Mouse (Mus musculus) liver, embryonic 15.5 days (tissue): ENCODE data around the gene Sept9. TPM values are rescaled to one million over a fixed set of nuclear protein-coding genes. Genes with fewer than 3 reads are reported as not detected.

Experiments used
- ATAC-seq: fragments of 200-750 bp; cut with Nextera tagmentation; 2 replicates; pipeline ENCODE4 v1.8.0; 2017; ENCODE audit warnings: moderate number of reproducible peaks, mild to moderate bottlenecking, moderate library complexity; ENCODE audit not compliant: insufficient read depth
- H3K27ac ChIP-seq: fragments of 300-500 bp; sonication (generic); replicated peaks from 2 replicates; pipeline ENCODE4 v1.5.1; 2015; ENCODE audit warnings: mild to moderate bottlenecking, inconsistent platforms
- H3K27me3 ChIP-seq: fragments of 300-500 bp; sonication (generic); 2 replicates; pipeline ENCODE4 v1.6.1; 2015; ENCODE audit warnings: mild to moderate bottlenecking, inconsistent platforms
- H3K36me3 ChIP-seq: fragments of 300-500 bp; sonication (generic); replicated peaks from 2 replicates; pipeline ENCODE4 v1.6.1; 2015; ENCODE audit warnings: moderate library complexity, mild to moderate bottlenecking, inconsistent platforms
- H3K4me1 ChIP-seq: fragments of 300-500 bp; sonication (generic); replicated peaks from 2 replicates; pipeline ENCODE4 v1.6.1; 2015; ENCODE audit warnings: inconsistent platforms
- H3K4me2 ChIP-seq: fragments of 300-500 bp; sonication (generic); 2 replicates; pipeline ENCODE4 v1.6.1; 2015; ENCODE audit warnings: moderate library complexity, mild to moderate bottlenecking, inconsistent platforms
- H3K4me3 ChIP-seq: fragments of 300-500 bp; sonication (generic); replicated peaks from 2 replicates; pipeline ENCODE4 v1.5.1; 2015; ENCODE audit warnings: mild to moderate bottlenecking, inconsistent platforms
- H3K9ac ChIP-seq: fragments of 300-500 bp; sonication (generic); 2 replicates; pipeline ENCODE4 v1.6.1; 2015; ENCODE audit warnings: moderate library complexity, mild to moderate bottlenecking, inconsistent platforms
- H3K9me3 ChIP-seq: fragments of 300-500 bp; sonication (generic); replicated peaks from 2 replicates; pipeline ENCODE4 v1.6.1; 2016; ENCODE audit warnings: inconsistent platforms
- WGBS: fragments of 180-500 bp; shearing (Covaris S2); methylation state at CpG from one replicate; pipeline ENCODE4 v1.1.7; 2015; ENCODE audit warnings: mixed read lengths; ENCODE audit not compliant: insufficient replicate concordance; 5-methylcytosine and 5-hydroxymethylcytosine counted together
- polyA plus RNA-seq: library from polyadenylated mRNA; unstranded; fragments of >200 nt; fragmentation: Nextera tagmentation; extraction: Ambion mirVana; gene quantifications from 2 replicates; pipeline ENCODE4 v1.2.1, GENCODE M21; 2015

Sept9 gene
- polyA plus RNA-seq: 41.0 and 41.9 TPM in 2 replicates

DNA sequence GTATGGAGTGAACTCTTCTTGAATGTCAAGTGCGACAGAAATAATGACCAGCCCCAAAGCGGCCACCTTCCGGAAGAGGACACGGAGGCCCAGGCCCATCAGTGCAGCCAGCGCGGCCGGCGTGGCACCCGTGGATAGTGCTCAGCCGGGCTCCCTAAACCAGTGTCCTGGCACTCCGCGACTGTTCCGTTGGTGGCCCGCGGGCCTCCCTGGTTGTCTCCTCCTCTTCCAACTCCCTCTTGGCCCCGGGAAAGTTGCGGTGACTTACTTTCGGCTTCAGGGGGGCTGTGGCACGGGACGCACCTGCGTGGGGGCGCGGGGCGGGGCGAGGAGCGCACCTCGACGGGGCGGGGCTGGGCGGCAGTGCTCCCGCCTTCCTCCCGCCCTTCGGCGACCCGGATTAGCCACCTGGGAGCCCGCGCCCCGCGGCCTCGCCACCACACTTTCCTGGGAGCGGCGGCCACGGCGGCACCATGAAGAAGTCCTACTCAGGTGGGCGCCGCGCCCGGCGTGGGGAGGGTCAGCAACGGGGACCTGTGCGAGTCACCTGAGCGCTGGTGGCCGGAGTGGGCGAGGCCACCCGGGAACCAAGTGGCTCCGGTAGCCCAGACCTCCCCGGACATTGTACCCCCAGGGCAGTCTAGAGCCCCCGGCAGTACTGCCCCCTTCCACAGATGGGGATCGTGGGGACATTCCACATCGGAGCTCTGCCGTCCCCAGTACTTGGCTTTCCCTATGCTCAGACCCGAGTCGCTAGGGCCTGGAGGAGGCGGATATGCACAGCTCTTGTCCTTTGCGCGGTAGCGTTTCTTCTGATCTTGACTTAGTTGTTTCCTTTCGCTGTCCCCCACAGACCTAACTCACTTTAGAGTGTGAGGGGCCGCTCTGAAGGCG is at the start of gene Sept9:
Sept9 (plus strand) TSS at position 380 of the 894 bp plus-strand sequence.
- Histone ChIP-seq H3K4me2 (peak within 1 kb of the TSS; percentile 55), H3K9me3 (no peaks in the 10 kb centered on the region), H3K4me3 (peak within 1 kb of the TSS; percentile 54), H3K4me1 (peaks cover 29% of the 10 kb centered on the region), H3K27ac (0 out of 2 replicates have a peak within 1 kb of the TSS, but pooled peaks have one; percentile 38), H3K9ac (peak within 1 kb of the TSS; percentile 46; the same call in 1 of the 2 replicates), H3K36me3 (no peaks in the 10 kb centered on the region), H3K27me3 (peaks cover 45% of the 10 kb centered on the region)
- ATAC-seq: no peak
- 2% methylated on average over 70 of the region's 70 CpGs for WGBS

GRCm38 (mm10) chr11:117150467-117150966 is 48.9 kb upstream of the Sept9 start:
- H3K4me2 ChIP-seq: no peak overlapping the region
- H3K27ac ChIP-seq: no peak overlapping the region
- H3K9ac ChIP-seq: no peak overlapping the region
- no peak for ATAC-seq
- peaks cover 73% of the 10 kb centered on the region for H3K36me3 ChIP-seq
- no peak overlapping the region for H3K4me3 ChIP-seq
- H3K9me3 ChIP-seq: no peaks in the 10 kb centered on the region
- 60% methylated on average over 9 of the region's 9 CpGs for WGBS
- peaks cover 5% of the 10 kb centered on the region; the same call in 1 of the 2 replicates for H3K4me1 ChIP-seq
- H3K27me3 ChIP-seq: no peaks in the 10 kb centered on the region

- no peak overlapping the region for H3K4me2 ChIP-seq
These were observed 48.0 kb upstream of the Sept9 start for GRCm38 (mm10) chr11:117151461-117151860.

DNA sequence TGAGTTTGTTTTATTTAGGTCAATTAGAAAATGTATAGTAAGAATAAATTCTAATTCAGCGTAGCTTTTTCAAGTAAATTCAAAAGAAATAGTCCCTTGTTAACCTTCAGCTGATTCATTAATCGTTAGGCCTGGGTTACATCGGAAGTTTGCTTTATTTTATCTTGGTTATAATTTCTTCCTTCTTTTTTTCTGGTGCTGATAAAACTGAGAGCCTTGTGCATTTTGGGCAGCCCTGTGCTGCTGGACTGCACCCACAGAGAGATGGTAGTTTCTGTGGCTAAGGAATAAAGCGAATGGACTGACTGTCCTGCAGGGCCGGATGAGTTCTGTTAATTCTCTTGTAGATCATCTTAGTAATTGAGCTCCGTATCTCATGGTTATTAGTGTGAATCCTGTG is 46.9 kb upstream of the Sept9 start:
- Histone ChIP-seq H3K9ac (no peak overlapping the region), H3K4me3 (no peak overlapping the region), H3K36me3 (peaks cover 70% of the 10 kb centered on the region), H3K27me3 (no peaks in the 10 kb centered on the region), H3K27ac (no peak overlapping the region), H3K4me1 (no peaks in the 10 kb centered on the region; the same call in 1 of the 2 replicates), H3K4me2 (no peak overlapping the region), H3K9me3 (no peaks in the 10 kb centered on the region)
- ATAC-seq: no peak
- WGBS: 73% methylated on average over 6 of the region's 6 CpGs

More at GRCm38 (mm10) chr11:117151461-117151860, 48.0 kb upstream of the Sept9 start:
- H3K27ac ChIP-seq: no peak overlapping the region
- H3K4me3 ChIP-seq: no peak overlapping the region
- no peaks in the 10 kb centered on the region for H3K27me3 ChIP-seq
- peaks cover 73% of the 10 kb centered on the region for H3K36me3 ChIP-seq
- no peak overlapping the region for H3K9ac ChIP-seq
- peaks cover 5% of the 10 kb centered on the region; the same call in 1 of the 2 replicates for H3K4me1 ChIP-seq
- no peaks in the 10 kb centered on the region for H3K9me3 ChIP-seq
- ATAC-seq: no peak
- 86% methylated on average over 7 of the region's 7 CpGs for WGBS

GRCm38 (mm10) chr11:117153553-117153952 is 45.9 kb upstream of the Sept9 start:
- H3K27me3 ChIP-seq: no peaks in the 10 kb centered on the region
- H3K4me3 ChIP-seq: no peak overlapping the region
- WGBS: 75% methylated on average over 9 of the region's 9 CpGs
- no peak for ATAC-seq
- H3K9ac ChIP-seq: no peak overlapping the region
- no peak overlapping the region for H3K4me2 ChIP-seq
- no peaks in the 10 kb centered on the region for H3K9me3 ChIP-seq
- no peak overlapping the region for H3K27ac ChIP-seq
- H3K4me1 ChIP-seq: no peaks in the 10 kb centered on the region; the same call in 1 of the 2 replicates
- peaks cover 61% of the 10 kb centered on the region for H3K36me3 ChIP-seq

GRCm38 (mm10) chr11:117154088-117154815 is 45.2 kb upstream of the Sept9 start:
- 60% methylated on average over 7 of the region's 7 CpGs for WGBS
- Histone ChIP-seq H3K4me2 (no peak overlapping the region), H3K27ac (no peak overlapping the region)

GRCm38 (mm10) chr11:117156725-117157124 is 42.7 kb upstream of the Sept9 start:
- WGBS: 58% methylated on average over 15 of the region's 15 CpGs
- no peak overlapping the region for H3K27ac ChIP-seq
- H3K9me3 ChIP-seq: no peaks in the 10 kb centered on the region
- ATAC-seq: peak; percentile 40
- H3K9ac ChIP-seq: no peak overlapping the region
- peaks cover 32% of the 10 kb centered on the region for H3K36me3 ChIP-seq
- no peak overlapping the region for H3K4me2 ChIP-seq
- H3K4me1 ChIP-seq: no peaks in the 10 kb centered on the region; the same call in 1 of the 2 replicates
- no peak overlapping the region for H3K4me3 ChIP-seq
- no peaks in the 10 kb centered on the region for H3K27me3 ChIP-seq

More at GRCm38 (mm10) chr11:117154088-117154815, 45.2 kb upstream of the Sept9 start:
- peaks cover 57% of the 10 kb centered on the region for H3K36me3 ChIP-seq
- H3K9me3 ChIP-seq: no peaks in the 10 kb centered on the region
- H3K27me3 ChIP-seq: no peaks in the 10 kb centered on the region
- no peak for ATAC-seq
- no peak overlapping the region for H3K4me3 ChIP-seq
- no peaks in the 10 kb centered on the region; the same call in 1 of the 2 replicates for H3K4me1 ChIP-seq
- no peak overlapping the region for H3K9ac ChIP-seq

GRCm38 (mm10) chr11:117158343-117158742 is 41.1 kb upstream of the Sept9 start:
- ATAC-seq: no peak
- no peaks in the 10 kb centered on the region; the same call in 1 of the 2 replicates for H3K4me1 ChIP-seq
- H3K9ac ChIP-seq: no peak overlapping the region
- no peak overlapping the region for H3K27ac ChIP-seq
- 0 out of 2 replicates have a peak, but pooled peaks cover 3% of the 10 kb centered on the region for H3K27me3 ChIP-seq
- H3K36me3 ChIP-seq: peaks cover 31% of the 10 kb centered on the region
- WGBS: 84% methylated on average over 11 of the region's 11 CpGs
- H3K9me3 ChIP-seq: no peaks in the 10 kb centered on the region
- no peak overlapping the region for H3K4me2 ChIP-seq
- no peak overlapping the region for H3K4me3 ChIP-seq

DNA sequence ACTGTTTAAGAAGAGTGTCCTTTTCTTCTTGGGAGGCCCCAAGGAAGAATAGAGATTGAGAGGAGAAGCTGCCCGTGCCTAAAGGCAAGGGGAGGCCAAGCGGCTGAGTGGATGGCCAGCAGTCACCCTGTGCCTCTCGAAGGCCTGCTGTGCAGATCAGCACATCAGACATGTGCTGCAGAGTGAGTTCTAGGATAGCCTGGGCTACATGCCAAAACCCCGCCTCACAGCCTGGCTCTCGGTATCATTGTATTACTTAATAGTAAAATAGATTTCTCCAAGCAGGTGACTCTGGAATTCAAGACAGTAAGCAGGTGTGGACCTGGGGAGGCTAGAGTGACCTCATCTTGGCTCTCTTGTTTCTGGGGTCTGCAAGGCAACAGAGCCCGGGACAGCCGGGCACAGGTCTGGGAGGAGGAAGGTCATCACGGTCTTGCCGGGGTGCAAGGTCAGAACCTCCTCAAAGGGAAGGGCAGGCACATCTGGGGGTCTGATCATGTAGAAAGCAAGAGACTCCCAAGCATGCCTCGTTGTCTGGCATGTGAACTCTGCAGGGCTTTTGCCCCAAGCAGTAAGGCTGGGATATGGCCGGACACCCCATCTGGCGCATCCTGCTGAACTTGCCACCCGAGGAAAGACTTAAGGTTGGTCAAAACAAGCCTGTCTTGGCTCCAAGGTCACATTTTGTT is 40.1 kb upstream of the Sept9 start:
- H3K4me1 ChIP-seq: no peaks in the 10 kb centered on the region; the same call in 1 of the 2 replicates
- H3K36me3 ChIP-seq: peaks cover 31% of the 10 kb centered on the region
- no peak overlapping the region for H3K9ac ChIP-seq
- H3K4me2 ChIP-seq: no peak overlapping the region
- no peaks in the 10 kb centered on the region for H3K9me3 ChIP-seq
- no peak overlapping the region for H3K27ac ChIP-seq
- no peak for ATAC-seq
- no peak overlapping the region for H3K4me3 ChIP-seq
- 78% methylated on average over 13 of the region's 13 CpGs for WGBS
- 0 out of 2 replicates have a peak, but pooled peaks cover 4% of the 10 kb centered on the region for H3K27me3 ChIP-seq

- H3K36me3 ChIP-seq: peaks cover 26% of the 10 kb centered on the region
- 83% methylated on average over 5 of the region's 5 CpGs for WGBS
- no peaks in the 10 kb centered on the region for H3K9me3 ChIP-seq
- H3K4me1 ChIP-seq: no peaks in the 10 kb centered on the region; the same call in 1 of the 2 replicates
- no peak overlapping the region for H3K27ac ChIP-seq
- no peak overlapping the region for H3K4me2 ChIP-seq
- H3K9ac ChIP-seq: no peak overlapping the region
- H3K27me3 ChIP-seq: 0 out of 2 replicates have a peak, but pooled peaks cover 4% of the 10 kb centered on the region
- no peak for ATAC-seq
- H3K4me3 ChIP-seq: no peak overlapping the region
These were observed 39.5 kb upstream of the Sept9 start for GRCm38 (mm10) chr11:117159946-117160307.
